Mouse (Mus musculus): ENCODE measurements around the gene Tspan17.

Tspan17 gene

GRCm38 (mm10) chr13:54806434-54806976 is 17.3 kb downstream of the Tspan17 start:
- no peak for DNase-seq

- DNase-seq = no peak
Observed at GRCm38 (mm10) chr13:54808067-54808466, 18.9 kb downstream of the Tspan17 start.

GRCm38 (mm10) chr13:54811476-54811875 is 22.3 kb downstream of the Tspan17 start:
- DNase-seq = no peak

GRCm38 (mm10) chr13:54813381-54813780 is 24.2 kb downstream of the Tspan17 start:
- DNase-seq = no peak

- no peak for DNase-seq
Observed at GRCm38 (mm10) chr13:54818399-54819254, 29.4 kb downstream of the Tspan17 start.

GRCm38 (mm10) chr13:54821106-54821505 is 31.9 kb downstream of the Tspan17 start:
- DNase-seq = no peak

GRCm38 (mm10) chr13:54821931-54822330 is 32.8 kb downstream of the Tspan17 start:
- peak in 1 of 2 experiments; percentile 67 for DNase-seq

GRCm38 (mm10) chr13:54824111-54824931 is 35.1 kb downstream of the Tspan17 start:
- DNase-seq = peak; percentile 96

- no peak for DNase-seq
Observed at GRCm38 (mm10) chr13:54827992-54828391, 38.8 kb downstream of the Tspan17 start.

GRCm38 (mm10) chr13:54828508-54828907 is 39.3 kb downstream of the Tspan17 start:
- DNase-seq = peak in 1 of 2 experiments; percentile 38

GRCm38 (mm10) chr13:54829450-54829849 is 40.3 kb downstream of the Tspan17 start:
- DNase-seq = no peak

GRCm38 (mm10) chr13:54836351-54837030 is 47.3 kb downstream of the Tspan17 start:
- peak; percentile 67 to 69 for DNase-seq

GRCm38 (mm10) chr13:54837061-54837460 is 47.9 kb downstream of the Tspan17 start:
- peak in 1 of 2 experiments; percentile 55 for DNase-seq

- DNase-seq = peak; percentile 87 to 88
Observed at GRCm38 (mm10) chr13:54837471-54837889, 48.3 kb downstream of the Tspan17 start.

GRCm38 (mm10) chr13:54838540-54838939 is 49.4 kb downstream of the Tspan17 start:
- no peak for DNase-seq

- DNase-seq = peak; percentile 35 to 45
Observed at GRCm38 (mm10) chr13:54839211-54839610, 50.0 kb downstream of the Tspan17 start.

GRCm38 (mm10) chr13:54844579-54844978 is 55.4 kb downstream of the Tspan17 start:
- DNase-seq = no peak
